Mouse (Mus musculus): ENCODE measurements around the gene Zfp414. TPM values are rescaled to one million over a fixed set of nuclear protein-coding genes. Genes with fewer than 3 reads are reported as not detected.

Zfp414 gene
- polyA plus RNA-seq (2014; fragmentation: Illumina TruSeq; extraction: RNeasy Lipid Tissue Mini Kit (QIAGEN cat#74804)): 2.1 TPM

GRCm38 (mm10) chr17:33628621-33629486 lies at the start of gene Zfp414:
Gene Zfp414 (plus strand): TSS chr17:33629090.

DNA sequence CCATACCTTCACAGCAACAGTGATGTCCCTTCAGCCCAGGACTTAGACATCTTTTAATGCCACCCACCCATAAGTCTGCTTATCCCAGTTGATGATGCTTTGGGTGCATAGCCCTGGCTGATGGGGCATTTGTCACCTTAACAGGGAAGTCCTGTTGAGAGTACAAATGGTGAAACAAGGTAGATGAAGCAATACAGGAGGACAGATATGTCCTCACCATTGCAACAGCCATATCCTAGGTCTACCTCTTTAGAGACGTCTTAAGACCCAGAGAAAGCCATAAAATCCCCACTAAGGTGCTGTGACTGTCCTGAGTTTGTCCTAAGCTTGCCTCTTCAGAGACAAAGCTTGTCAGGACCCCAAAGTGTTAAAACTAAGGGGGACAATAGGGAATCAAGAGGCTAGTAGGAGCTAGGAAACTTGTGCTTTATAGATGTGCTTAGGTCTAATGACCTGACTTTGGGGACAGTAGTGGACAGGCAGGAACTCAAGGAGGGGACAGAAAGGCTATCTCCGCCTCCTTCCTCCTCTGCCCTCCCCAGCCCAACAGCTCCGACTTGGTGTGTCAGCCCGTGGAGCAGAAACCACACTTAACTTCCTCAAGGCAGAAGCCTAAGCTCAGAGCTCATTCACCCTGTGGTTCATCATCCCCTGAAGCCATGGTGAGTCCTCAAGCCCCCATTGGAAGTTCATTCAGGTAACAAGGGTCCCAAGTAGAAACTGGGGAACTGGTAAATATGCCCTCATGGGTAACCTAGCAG lies 8.8 kb downstream of the Zfp414 start, which contains the start of gene Pram1:
Gene Pram1, plus strand, starts transcription at position 541 of the 761 bp plus-strand sequence.

Other genes with a start within 250 kb of the Zfp414 start
- 38.9 TPM for gene Zfp101, start 234.4 kb upstream of the Zfp414 start, polyA plus RNA-seq (2014; fragmentation: Illumina TruSeq; extraction: RNeasy Lipid Tissue Mini Kit (QIAGEN cat#74804))
- gene Actl9, start 196.2 kb upstream of the Zfp414 start, polyA plus RNA-seq (2014; fragmentation: Illumina TruSeq; extraction: RNeasy Lipid Tissue Mini Kit (QIAGEN cat#74804)): not detected
- 6.2 TPM for gene Adamts10, start 104.9 kb upstream of the Zfp414 start, polyA plus RNA-seq (2014; fragmentation: Illumina TruSeq; extraction: RNeasy Lipid Tissue Mini Kit (QIAGEN cat#74804))
- 0.83 TPM for gene Myo1f, start 73.4 kb upstream of the Zfp414 start, polyA plus RNA-seq (2014; fragmentation: Illumina TruSeq; extraction: RNeasy Lipid Tissue Mini Kit (QIAGEN cat#74804))
- not detected for gene Pram1, start 9.0 kb downstream of the Zfp414 start, polyA plus RNA-seq (2014; fragmentation: Illumina TruSeq; extraction: RNeasy Lipid Tissue Mini Kit (QIAGEN cat#74804))
- 627 TPM for gene Hnrnpm, start 57.8 kb downstream of the Zfp414 start, polyA plus RNA-seq (2014; fragmentation: Illumina TruSeq; extraction: RNeasy Lipid Tissue Mini Kit (QIAGEN cat#74804))
- gene March2, start 89.6 kb downstream of the Zfp414 start, polyA plus RNA-seq (2014; fragmentation: Illumina TruSeq; extraction: RNeasy Lipid Tissue Mini Kit (QIAGEN cat#74804)): 16.3 TPM
- gene Rab11b, start 131.4 kb downstream of the Zfp414 start, polyA plus RNA-seq (2014; fragmentation: Illumina TruSeq; extraction: RNeasy Lipid Tissue Mini Kit (QIAGEN cat#74804)): 36.7 TPM
- gene Angptl4, start 152.7 kb downstream of the Zfp414 start, polyA plus RNA-seq (2014; fragmentation: Illumina TruSeq; extraction: RNeasy Lipid Tissue Mini Kit (QIAGEN cat#74804)): 5.5 TPM
- 5.6 TPM for gene Kank3, start 181.4 kb downstream of the Zfp414 start, polyA plus RNA-seq (2014; fragmentation: Illumina TruSeq; extraction: RNeasy Lipid Tissue Mini Kit (QIAGEN cat#74804))
- gene Rps28, start 195.5 kb downstream of the Zfp414 start, polyA plus RNA-seq (2014; fragmentation: Illumina TruSeq; extraction: RNeasy Lipid Tissue Mini Kit (QIAGEN cat#74804)): 90.3 TPM
- gene Ndufa7, start 195.5 kb downstream of the Zfp414 start, polyA plus RNA-seq (2014; fragmentation: Illumina TruSeq; extraction: RNeasy Lipid Tissue Mini Kit (QIAGEN cat#74804)): 14.1 TPM
- gene Cd320, start 214.0 kb downstream of the Zfp414 start, polyA plus RNA-seq (2014; fragmentation: Illumina TruSeq; extraction: RNeasy Lipid Tissue Mini Kit (QIAGEN cat#74804)): 9.6 TPM
- not detected for gene Gm7029, start 244.7 kb downstream of the Zfp414 start, polyA plus RNA-seq (2014; fragmentation: Illumina TruSeq; extraction: RNeasy Lipid Tissue Mini Kit (QIAGEN cat#74804))